Mouse (Mus musculus): ENCODE measurements around the gene Ttll11. TPM values are rescaled to one million over a fixed set of nuclear protein-coding genes. Genes with fewer than 3 reads are reported as not detected.

Gene Ttll11
- polyA plus RNA-seq, 2 experiments from 2014 or later = not detected

- no peak for ATAC-seq
Measured at GRCm38 (mm10) chr2:35965883-35966513, 13.7 kb downstream of the Ttll11 start.

- ATAC-seq = no peak
Measured at GRCm38 (mm10) chr2:35963280-35963679, 16.4 kb downstream of the Ttll11 start.

- ATAC-seq = no peak
Measured at GRCm38 (mm10) chr2:35961593-35962127, 18.1 kb downstream of the Ttll11 start.

DNA sequence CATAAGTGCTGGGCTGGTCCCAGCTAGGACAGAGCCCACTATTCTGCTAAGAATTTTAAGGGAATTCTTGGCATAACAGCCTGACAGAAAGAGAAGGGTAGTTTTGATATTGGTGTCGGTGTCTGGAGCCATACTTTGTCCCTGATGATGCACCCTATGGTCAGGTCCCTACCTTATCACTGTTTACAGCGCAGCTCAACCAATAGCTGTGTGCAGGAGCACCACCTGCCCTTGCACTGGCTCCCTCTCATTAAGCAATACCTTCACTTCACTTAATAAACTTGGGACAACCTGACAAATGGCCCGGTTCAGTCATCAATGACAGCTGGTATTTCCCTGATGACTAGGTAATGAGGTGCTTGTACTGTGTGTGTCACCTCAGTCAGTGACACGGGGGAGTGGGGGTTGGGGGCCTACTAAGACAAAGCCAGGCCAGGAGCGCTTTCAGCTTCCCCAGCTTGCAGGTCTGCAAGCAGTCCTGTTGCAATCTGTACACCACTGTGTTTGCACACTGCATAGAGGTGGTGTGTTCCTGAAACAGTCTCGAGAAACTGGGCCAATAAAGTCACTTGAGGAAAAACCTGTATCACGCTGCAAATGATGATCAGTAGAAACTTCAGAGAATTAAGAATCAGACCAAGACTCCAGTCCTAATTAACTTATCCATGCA is 22.1 kb downstream of the Ttll11 start:
- no peak for ATAC-seq

- ATAC-seq = no peak
Measured at GRCm38 (mm10) chr2:35955211-35955610, 24.5 kb downstream of the Ttll11 start.

DNA sequence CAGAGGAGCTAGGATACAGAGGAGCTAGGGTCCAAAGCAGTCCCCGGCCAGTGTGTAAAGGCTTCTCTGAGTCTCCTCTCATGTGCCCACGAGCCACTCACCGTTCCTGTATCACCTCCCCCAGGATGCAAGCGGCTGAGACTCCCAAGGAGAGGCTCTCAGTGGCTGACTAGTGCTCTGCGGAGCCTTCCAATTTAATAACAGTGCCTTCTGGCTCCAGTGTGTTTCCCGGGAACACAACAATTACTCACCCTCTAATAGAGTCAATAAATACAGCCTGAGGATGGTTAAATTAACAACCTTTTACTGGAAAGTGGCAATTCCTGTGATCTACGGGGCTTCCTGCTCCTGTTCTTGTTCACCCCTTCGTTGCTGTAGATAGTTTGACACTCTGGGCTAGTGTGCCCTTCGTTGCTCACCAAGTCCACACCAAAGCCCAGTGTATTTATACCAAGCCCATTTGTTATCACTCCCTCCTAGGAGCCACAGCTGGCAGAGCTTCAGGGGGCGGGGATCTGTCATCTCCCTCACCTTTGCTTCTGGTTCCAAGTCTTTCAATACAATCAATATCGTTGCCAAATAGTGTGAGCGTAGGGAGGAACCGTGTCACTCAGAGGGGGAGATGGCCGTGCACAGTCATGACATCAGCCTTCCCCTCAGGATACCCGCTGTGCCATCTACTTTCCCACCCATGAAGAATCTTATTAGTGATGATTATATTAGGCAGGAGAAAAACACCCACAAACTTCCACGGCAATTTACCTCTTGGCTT is 27.3 kb downstream of the Ttll11 start:
- no peak for ATAC-seq

DNA sequence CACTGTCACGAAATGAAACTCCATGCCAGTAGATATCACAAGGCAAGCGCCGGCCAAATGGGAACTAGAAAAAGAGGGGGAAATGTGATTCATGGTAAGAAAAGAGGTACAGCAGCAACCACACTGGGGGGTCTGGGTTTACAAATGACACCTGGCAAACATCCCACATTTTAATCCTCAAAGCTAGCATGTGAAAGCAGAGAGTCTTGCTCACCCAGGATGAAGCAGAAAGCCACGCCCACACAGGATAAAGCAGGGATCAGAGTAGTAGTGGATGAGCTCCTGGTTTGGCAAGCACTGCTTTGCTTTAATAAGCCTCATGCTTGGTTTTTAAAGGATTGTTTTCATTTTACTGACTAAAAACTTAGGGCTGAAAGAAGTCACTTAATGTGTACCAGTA is 34.8 kb downstream of the Ttll11 start:
- no peak for ATAC-seq

- ATAC-seq = no peak
Measured at GRCm38 (mm10) chr2:35942960-35943359, 36.8 kb downstream of the Ttll11 start.

GRCm38 (mm10) chr2:35935045-35935444 is 44.7 kb downstream of the Ttll11 start:
- no peak for ATAC-seq

- no peak for ATAC-seq
Measured at GRCm38 (mm10) chr2:35933116-35933515, 46.6 kb downstream of the Ttll11 start.

GRCm38 (mm10) chr2:35931619-35932018 is 48.1 kb downstream of the Ttll11 start:
- ATAC-seq = no peak

DNA sequence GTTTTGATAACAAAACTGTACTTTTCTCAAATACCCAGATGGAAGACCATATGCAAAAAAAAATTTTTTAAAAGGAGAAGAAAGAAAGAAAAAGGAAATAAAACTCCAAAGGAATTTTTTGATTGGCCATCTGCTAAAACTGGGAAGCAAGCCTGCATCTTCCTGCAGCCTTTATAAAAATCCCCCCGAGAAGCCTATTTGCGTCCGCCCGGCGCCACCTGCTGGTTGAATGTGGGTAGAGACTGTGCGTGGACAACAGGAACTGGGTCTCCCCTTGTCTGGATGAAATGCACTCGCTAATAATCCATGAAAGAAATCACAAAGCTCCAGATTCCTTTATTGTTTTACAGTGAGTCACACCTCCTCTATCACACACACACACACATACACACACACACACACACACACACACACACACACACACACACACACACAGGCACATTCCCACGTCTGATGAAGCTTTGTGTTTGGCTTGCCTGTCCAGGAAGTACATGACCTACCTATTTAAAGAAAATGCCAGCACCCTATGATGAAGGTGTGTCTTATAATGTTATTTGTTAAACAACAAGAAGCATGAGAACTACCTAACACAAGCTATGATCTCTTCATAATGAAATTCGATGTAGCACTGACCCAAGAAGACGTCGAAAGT is 49.1 kb downstream of the Ttll11 start:
- ATAC-seq = no peak

GRCm38 (mm10) chr2:35928133-35928532 is 51.6 kb downstream of the Ttll11 start:
- no peak for ATAC-seq

DNA sequence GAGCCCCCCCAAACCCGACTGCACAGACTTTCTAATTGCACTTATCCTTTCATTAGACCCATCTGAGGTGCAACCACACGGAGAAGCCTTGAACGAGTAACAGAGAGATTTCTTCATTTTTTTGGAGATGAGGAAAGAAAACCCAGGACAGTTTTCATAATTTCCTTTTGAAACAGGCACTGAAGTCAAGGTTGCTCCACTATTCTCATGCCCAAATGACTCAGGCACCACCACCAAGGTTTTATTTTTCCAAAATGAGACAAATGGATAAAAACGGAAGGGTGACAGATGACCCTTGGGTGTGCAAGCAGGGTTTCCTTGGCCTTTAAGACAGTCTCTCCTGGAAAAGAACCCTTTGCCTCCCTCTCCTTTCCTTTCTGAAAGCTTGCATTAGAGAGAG is 54.8 kb downstream of the Ttll11 start:
- no peak for ATAC-seq

DNA sequence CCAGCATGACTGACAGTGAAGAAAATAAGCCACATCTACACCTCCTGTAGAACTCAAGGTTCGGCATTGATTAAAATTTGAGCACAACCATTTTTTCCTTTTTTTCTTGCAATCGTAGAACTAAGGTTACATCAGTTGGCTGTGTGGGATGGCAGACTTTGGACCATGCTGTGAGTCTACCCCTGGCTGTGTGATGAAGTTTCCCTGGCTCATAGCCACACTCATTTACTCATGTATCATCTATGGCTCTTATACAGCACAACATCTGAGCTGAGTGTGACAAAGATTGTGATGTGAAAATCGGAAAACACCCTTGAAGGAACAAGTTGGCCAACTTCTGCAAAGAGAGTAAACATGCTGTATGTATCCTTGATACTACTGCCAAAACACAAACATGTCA is 56.8 kb downstream of the Ttll11 start:
- no peak for ATAC-seq

DNA sequence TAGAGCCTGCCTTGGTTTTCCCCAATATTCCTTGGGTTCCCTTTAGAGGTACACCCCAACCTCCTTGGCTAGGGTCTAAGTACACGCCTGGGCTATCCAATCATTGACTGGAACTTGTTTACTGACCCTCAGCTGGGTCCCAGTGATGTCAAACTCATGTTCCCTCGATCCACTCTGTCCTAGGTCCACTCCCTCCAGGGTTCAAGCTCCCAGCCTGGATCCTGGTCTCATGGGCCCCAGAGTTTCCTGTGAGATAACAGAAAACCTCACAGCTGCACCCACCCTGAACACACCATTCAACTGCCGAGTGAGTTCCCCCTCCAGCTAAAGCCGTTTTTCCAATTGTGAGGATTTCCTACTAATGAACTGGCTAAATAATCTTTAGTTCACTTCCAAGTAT is 67.6 kb downstream of the Ttll11 start:
- no peak for ATAC-seq

GRCm38 (mm10) chr2:35911675-35912074 is 68.0 kb downstream of the Ttll11 start:
- ATAC-seq = no peak

GRCm38 (mm10) chr2:35910740-35911139 is 69.0 kb downstream of the Ttll11 start:
- no peak for ATAC-seq

DNA sequence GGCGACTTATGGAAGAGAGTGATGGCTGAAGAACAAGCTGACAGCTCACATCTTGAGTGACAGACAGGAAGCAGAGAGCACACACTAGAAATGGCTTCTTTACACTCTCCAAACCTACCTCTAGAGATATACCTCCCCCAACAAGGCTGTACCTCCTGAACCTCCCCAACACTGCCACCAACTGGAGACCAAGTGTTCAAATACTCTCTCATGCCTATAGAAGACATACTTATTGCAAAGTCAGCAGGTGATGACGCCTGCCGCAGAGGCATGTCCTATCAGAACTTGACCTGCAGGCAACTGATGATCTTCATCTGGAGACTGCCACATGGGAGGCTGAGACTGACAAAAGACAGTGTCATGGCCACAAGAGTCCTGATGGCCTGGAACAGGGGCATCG is 70.4 kb downstream of the Ttll11 start:
- no peak for ATAC-seq

GRCm38 (mm10) chr2:35907578-35907977 is 72.1 kb downstream of the Ttll11 start:
- no peak for ATAC-seq

GRCm38 (mm10) chr2:35906174-35906798 is 73.4 kb downstream of the Ttll11 start:
- ATAC-seq = no peak

DNA sequence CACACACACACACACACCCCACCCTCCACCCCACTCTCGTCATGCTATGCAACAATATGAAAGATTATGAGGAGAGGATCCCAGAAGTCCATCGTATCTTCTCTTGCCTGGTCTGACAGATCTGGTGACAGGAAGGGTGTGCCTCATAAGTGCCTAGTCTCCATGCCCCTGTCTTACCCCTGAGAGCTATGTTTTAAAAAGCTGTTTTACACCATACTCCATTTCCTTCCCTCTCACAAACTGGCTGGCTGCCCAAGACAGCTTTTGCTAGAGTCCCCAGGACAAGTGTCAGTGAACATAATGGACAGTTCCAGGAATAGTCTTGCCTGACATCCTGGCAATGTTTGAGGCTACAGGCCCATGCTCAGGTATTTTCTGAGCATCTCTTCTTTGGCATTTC is 78.9 kb downstream of the Ttll11 start:
- ATAC-seq = no peak

DNA sequence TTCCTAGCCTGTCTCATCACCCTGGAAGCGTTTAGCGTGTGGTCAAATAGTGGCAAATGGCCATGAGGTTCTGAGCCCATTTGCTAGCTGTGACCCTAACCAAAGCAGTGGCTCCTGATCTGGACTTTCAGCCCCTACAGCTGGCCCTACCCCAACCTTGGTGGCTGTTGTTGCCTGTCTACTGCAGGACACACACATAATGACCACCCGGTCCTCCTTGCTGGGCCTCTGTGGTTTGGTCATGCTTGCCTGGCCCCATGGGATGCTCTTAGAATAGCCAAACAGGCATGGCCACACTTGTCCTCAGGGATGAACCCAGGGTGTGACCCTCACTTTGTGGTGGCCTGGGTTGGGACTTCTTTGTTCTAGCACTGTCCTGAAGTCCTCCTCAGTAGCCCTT is 80.0 kb downstream of the Ttll11 start:
- ATAC-seq = no peak

All from activated CD4-positive, CD25-positive, alpha-beta regulatory T cell, adult 4 months (primary cell).